Mouse (Mus musculus) ES-E14 (cell line): ENCODE measurements around the gene Rap1gap.

Experiments
- ZC3H11A ChIP-seq: IDR thresholded peaks from 2 replicates; pipeline ENCODE4 v1.6.1; 2012; ENCODE audit warnings: low read depth, mild to moderate bottlenecking, inconsistent platforms, low read length, borderline replicate concordance
- ZNF384 ChIP-seq: IDR thresholded peaks from 2 replicates; pipeline ENCODE4 v1.6.1; 2012; ENCODE audit warnings: low read depth, low read length, inconsistent platforms

GRCm38 (mm10) chr4:137727506-137728187, 63.1 kb downstream of the Rap1gap start:
- TF ChIP-seq ZC3H11A (no peak), ZNF384 (no peak)
